Mouse (Mus musculus) gastrocnemius, adult 18-20 months (tissue): ENCODE measurements around the gene Spata25. TPM values are rescaled to one million over a fixed set of nuclear protein-coding genes. Genes with fewer than 3 reads are reported as not detected.
"Not testable (repeated sequence)": the region's sequence is repeated elsewhere in the genome, so short reads cannot be mapped to it uniquely, and the experiment has no call there.

Source experiments
- DNase-seq: peaks from one replicate; pipeline ENCODE4 v3.0.0; 2021; ENCODE audit warnings: low spot score
- total RNA-seq, 2 experiments: library from RNA; stranded (reverse); gene quantifications; 2 replicates each; pipeline ENCODE4 v1.2.3; 2021

Spata25 gene
- total RNA-seq, 2 experiments from 2014 or later: not detected

GRCm38 (mm10) chr2:164806614-164807013, 21.7 kb downstream of the Spata25 start:
- DNase-seq: no peak

GRCm38 (mm10) chr2:164805332-164805718, 23.0 kb downstream of the Spata25 start:
- no peak for DNase-seq

- peak; percentile 99 for DNase-seq
Measured at GRCm38 (mm10) chr2:164804533-164805331, 23.6 kb downstream of the Spata25 start, which contains the start of the genes Acot8 and Zswim3. TSS of gene Acot8 (minus strand) at chr2:164804882. TSS of gene Zswim3 (plus strand) at chr2:164805098.

GRCm38 (mm10) chr2:164803921-164804313, 24.4 kb downstream of the Spata25 start:
- DNase-seq: no peak

GRCm38 (mm10) chr2:164803201-164803920, 25.0 kb downstream of the Spata25 start:
- DNase-seq: no peak

GRCm38 (mm10) chr2:164800252-164801004, 27.9 kb downstream of the Spata25 start:
- no peak for DNase-seq

- DNase-seq: not testable (repeated sequence)
Measured at GRCm38 (mm10) chr2:164798554-164798953, 29.8 kb downstream of the Spata25 start.

- DNase-seq: no peak
Measured at GRCm38 (mm10) chr2:164795868-164796267, 32.5 kb downstream of the Spata25 start.

GRCm38 (mm10) chr2:164794293-164794692, 34.0 kb downstream of the Spata25 start:
- peak; percentile 90 for DNase-seq

- DNase-seq: no peak
Measured at GRCm38 (mm10) chr2:164793772-164794171, 34.6 kb downstream of the Spata25 start.

- no peak for DNase-seq
Measured at GRCm38 (mm10) chr2:164793236-164793635, 35.1 kb downstream of the Spata25 start.

GRCm38 (mm10) chr2:164792400-164793190, 35.7 kb downstream of the Spata25 start:
- no peak for DNase-seq

- DNase-seq: no peak
Measured at GRCm38 (mm10) chr2:164791841-164792261, 36.5 kb downstream of the Spata25 start.

- DNase-seq: no peak
Measured at GRCm38 (mm10) chr2:164790451-164790850, 37.9 kb downstream of the Spata25 start.

- DNase-seq: no peak
Measured at GRCm38 (mm10) chr2:164788411-164788810, 39.9 kb downstream of the Spata25 start.

- no peak for DNase-seq
Measured at GRCm38 (mm10) chr2:164787779-164788178, 40.6 kb downstream of the Spata25 start.

- DNase-seq: no peak
Measured at GRCm38 (mm10) chr2:164787032-164787431, 41.3 kb downstream of the Spata25 start.

GRCm38 (mm10) chr2:164786388-164786885, 41.9 kb downstream of the Spata25 start:
- no peak for DNase-seq

GRCm38 (mm10) chr2:164785481-164786387, 42.6 kb downstream of the Spata25 start, which contains the start of gene Snx21:
TSS of gene Snx21 (plus strand) at chr2:164785823.
- DNase-seq: peak; percentile 94
